Mouse (Mus musculus) gastrocnemius, postnatal 25 days (tissue): ENCODE data around the gene Tgfa. TPM values are rescaled to one million over a fixed set of nuclear protein-coding genes. Genes with fewer than 3 reads are reported as not detected.

Experiments used
- DNase-seq: peaks from one replicate; pipeline ENCODE4 v3.0.0; 2022
- total RNA-seq, 2 experiments: library from RNA; stranded (reverse); gene quantifications; 1 replicate in 1 of 2; 2 replicates in 1 of 2; pipeline ENCODE4 v1.2.3; 2021

The Tgfa gene
- total RNA-seq, 2 experiments from 2014 or later, result 0.15 to 0.35 TPM

GRCm38 (mm10) chr6:86233512-86234430 lies 38.7 kb downstream of the Tgfa start:
- DNase-seq, result no peak

- no peak for DNase-seq
Measured at GRCm38 (mm10) chr6:86244866-86245265, 49.8 kb downstream of the Tgfa start.

GRCm38 (mm10) chr6:86245965-86246364 lies 50.9 kb downstream of the Tgfa start:
- no peak for DNase-seq

- no peak for DNase-seq
Measured at GRCm38 (mm10) chr6:86248562-86248961, 53.5 kb downstream of the Tgfa start.

GRCm38 (mm10) chr6:86249042-86249441 lies 54.0 kb downstream of the Tgfa start:
- no peak for DNase-seq

- no peak for DNase-seq
Measured at GRCm38 (mm10) chr6:86250236-86250635, 55.2 kb downstream of the Tgfa start.

- DNase-seq, result no peak
Measured at GRCm38 (mm10) chr6:86250830-86251229, 55.8 kb downstream of the Tgfa start.

- no peak for DNase-seq
Measured at GRCm38 (mm10) chr6:86252176-86253125, 57.4 kb downstream of the Tgfa start.

- no peak for DNase-seq
Measured at GRCm38 (mm10) chr6:86255899-86256298, 60.9 kb downstream of the Tgfa start.

GRCm38 (mm10) chr6:86259242-86259641 lies 64.2 kb downstream of the Tgfa start:
- no peak for DNase-seq

GRCm38 (mm10) chr6:86260322-86261050 lies 65.5 kb downstream of the Tgfa start:
- no peak for DNase-seq

- DNase-seq, result no peak
Measured at GRCm38 (mm10) chr6:86266786-86267185, 71.8 kb downstream of the Tgfa start.

GRCm38 (mm10) chr6:86270373-86271068 lies 75.5 kb downstream of the Tgfa start:
- no peak for DNase-seq

- DNase-seq, result no peak
Measured at GRCm38 (mm10) chr6:86271130-86271529, 76.1 kb downstream of the Tgfa start.

- DNase-seq, result no peak
Measured at GRCm38 (mm10) chr6:86275704-86276103, 80.7 kb downstream of the Tgfa start.

GRCm38 (mm10) chr6:86276816-86277215 lies 81.8 kb downstream of the Tgfa start:
- DNase-seq, result no peak

- DNase-seq, result no peak
Measured at GRCm38 (mm10) chr6:86277620-86278019, 82.6 kb downstream of the Tgfa start.

GRCm38 (mm10) chr6:86281573-86282210 lies 86.7 kb downstream of the Tgfa start:
- no peak for DNase-seq

- no peak for DNase-seq
Measured at GRCm38 (mm10) chr6:86293301-86293700, 98.3 kb downstream of the Tgfa start.

- no peak for DNase-seq
Measured at GRCm38 (mm10) chr6:86295451-86295850, 100.4 kb downstream of the Tgfa start.

GRCm38 (mm10) chr6:86296126-86296525 lies 101.1 kb downstream of the Tgfa start:
- DNase-seq, result no peak
